Mouse (Mus musculus) R1 (cell line): Measurements from ENCODE around the gene Flywch1.

ENCODE experiments used
- DNase-seq: peaks from one replicate; pipeline ENCODE4 v3.0.0-alpha.2; 2018; ENCODE audit warnings: low read depth, low spot score

Gene Flywch1

GRCm38 (mm10) chr17:23744651-23745050 is 26.8 kb downstream of the Flywch1 start:
- DNase-seq: no peak

GRCm38 (mm10) chr17:23744076-23744475 is 27.3 kb downstream of the Flywch1 start:
- DNase-seq: no peak

- DNase-seq: peak; percentile 69
Measured at GRCm38 (mm10) chr17:23742941-23743340, 28.5 kb downstream of the Flywch1 start.

- peak; percentile 53 for DNase-seq
Measured at GRCm38 (mm10) chr17:23742210-23742793, 29.1 kb downstream of the Flywch1 start.

GRCm38 (mm10) chr17:23741359-23742209 is 29.8 kb downstream of the Flywch1 start:
- DNase-seq: no peak

GRCm38 (mm10) chr17:23740598-23741021 is 30.8 kb downstream of the Flywch1 start, which contains the start of gene Paqr4:
Gene Paqr4 (minus strand): TSS chr17:23740867.
- DNase-seq: no peak

DNA sequence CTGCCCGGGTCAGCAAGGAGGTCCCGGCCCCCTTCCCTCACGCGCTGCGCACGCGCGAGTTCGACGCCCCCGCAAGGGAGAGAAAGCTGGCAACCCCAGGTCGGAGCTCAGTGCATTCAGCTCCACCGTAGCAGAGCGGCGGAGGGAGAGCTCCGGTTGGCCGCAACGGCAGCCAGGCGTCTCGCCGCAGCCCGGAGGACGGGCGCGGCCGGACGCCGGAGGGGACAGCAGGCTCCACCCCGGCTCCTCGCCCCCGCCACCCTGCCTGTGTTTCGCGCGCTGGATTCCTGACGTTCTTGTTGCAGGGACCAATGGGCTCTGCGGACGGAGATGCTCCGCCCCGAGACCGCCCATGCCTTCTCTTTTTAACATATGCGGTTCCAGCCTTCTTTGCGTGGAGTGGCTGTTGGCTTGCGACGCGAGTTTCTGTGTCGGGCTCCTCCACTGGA is 31.2 kb downstream of the Flywch1 start:
- DNase-seq: peak; percentile 91

- peak; percentile 37 for DNase-seq
Measured at GRCm38 (mm10) chr17:23739202-23740135, 31.9 kb downstream of the Flywch1 start.

- DNase-seq: no peak
Measured at GRCm38 (mm10) chr17:23738836-23739201, 32.6 kb downstream of the Flywch1 start.

- DNase-seq: no peak
Measured at GRCm38 (mm10) chr17:23737493-23738445, 33.6 kb downstream of the Flywch1 start.

DNA sequence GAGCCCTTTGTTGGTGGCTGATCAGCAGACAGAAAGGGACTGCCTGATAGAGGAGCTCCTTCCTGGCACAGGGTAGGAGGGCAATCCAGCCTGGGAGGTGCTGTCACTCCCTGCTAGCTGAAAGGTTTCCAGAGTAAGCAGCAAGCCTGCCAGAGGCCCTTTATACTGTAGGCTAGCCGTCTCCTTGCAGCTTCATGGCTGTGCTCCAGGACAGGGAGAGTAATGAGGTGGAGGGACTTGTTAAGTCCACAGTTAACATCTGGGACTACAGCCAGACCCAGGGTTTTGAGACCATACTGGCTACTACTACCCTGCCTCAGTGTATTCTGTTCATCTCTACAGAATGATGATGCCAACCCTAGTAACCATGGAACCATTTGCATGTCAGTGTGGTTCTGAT is 37.1 kb downstream of the Flywch1 start:
- DNase-seq: no peak

DNA sequence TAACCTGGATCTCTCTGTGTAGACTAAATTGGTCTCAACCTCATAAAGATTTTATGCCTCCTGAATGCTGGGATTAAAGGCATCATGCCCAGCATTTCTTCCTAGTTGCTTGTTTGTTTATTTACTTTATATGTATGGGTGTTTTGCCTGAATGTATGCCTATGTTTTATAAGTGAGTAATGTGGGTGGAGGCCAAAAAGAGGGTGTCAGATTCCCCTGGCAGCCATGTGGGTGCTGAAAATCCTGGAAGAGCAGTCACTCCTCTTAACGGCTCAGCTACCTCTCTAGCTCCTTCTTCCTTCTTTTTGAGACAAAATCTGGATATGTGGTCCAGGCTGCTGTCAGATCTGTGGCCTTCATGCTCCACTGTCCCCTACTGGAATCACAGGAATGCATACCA is 41.0 kb downstream of the Flywch1 start:
- DNase-seq: no peak

DNA sequence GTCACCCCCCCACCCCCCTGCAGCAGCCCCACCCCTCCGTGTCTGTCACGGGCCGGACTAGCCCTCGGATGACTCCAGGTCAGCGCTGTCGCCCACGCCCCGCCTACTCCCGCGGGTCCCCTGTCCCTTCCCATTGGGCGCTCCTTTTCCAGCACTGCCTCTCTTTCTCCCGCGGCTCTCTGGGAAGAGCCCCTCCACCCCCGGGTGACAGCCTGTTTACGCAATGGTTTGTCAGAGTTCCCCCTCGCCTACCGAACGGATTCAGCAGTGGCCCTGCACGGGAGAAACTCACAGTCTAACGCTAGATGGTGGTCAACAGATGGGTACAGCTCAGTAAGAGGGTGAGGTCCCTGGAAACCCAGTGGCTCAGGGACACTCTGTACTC is 44.7 kb downstream of the Flywch1 start:
- peak; percentile 87 for DNase-seq

GRCm38 (mm10) chr17:23725999-23726757 is 45.2 kb downstream of the Flywch1 start, which contains the start of gene Pkmyt1:
Gene Pkmyt1 (plus strand): TSS chr17:23726336.
- peak; percentile 92 for DNase-seq

- peak; percentile 37 for DNase-seq
Measured at GRCm38 (mm10) chr17:23725477-23725876, 45.9 kb downstream of the Flywch1 start.

DNA sequence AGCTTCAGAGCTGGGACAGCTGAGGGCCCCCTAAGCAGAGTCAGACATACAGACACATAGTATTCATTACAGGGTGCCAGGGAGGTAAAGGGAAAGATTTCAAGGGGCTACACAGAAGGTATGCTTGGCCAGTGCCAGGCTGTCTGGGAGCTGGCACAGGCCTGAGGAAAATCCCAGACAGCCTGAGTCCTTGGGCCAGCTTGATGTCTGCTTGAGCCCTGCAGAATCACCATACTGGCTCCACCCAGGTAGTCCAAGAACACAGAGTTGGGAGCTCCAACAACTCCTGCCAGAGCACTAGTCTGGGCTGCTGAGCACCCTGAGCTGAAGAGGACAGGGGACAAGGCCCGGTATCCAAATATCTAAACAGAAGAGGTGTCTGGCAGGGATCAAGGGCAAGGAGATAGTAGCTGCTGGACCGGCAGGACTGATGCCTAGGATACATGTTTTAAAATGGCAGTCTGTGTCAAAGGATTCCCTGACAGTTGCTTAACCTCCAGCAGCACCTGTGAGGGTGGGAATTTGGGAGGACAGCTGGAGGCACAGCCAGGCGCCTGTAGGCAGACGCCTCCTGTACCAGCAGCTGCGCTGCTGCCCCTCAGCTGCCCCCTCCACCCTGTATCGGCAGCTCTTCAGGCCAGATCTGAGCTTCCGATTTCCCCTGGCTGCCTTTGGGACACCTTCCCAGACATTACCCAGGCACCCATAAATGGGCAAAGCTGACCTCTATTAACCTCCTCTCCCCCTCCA is 48.9 kb downstream of the Flywch1 start, which contains the start of gene 1520401A03Rik:
1520401A03Rik (minus strand) TSS at position 408 of the 750 bp plus-strand sequence.
- DNase-seq: no peak

GRCm38 (mm10) chr17:23721886-23722285 is 49.5 kb downstream of the Flywch1 start:
- DNase-seq: no peak

- DNase-seq: no peak
Measured at GRCm38 (mm10) chr17:23719455-23719854, 51.9 kb downstream of the Flywch1 start.

GRCm38 (mm10) chr17:23717003-23717402 is 54.4 kb downstream of the Flywch1 start:
- no peak for DNase-seq
